Mouse (Mus musculus): ENCODE data around the gene Nosip.
"Not testable (repeated sequence)": the region's sequence is repeated elsewhere in the genome, so short reads cannot be mapped to it uniquely, and the experiment has no call there.

Nosip gene

GRCm38 (mm10) chr7:45062239-45062835 lies at the start of gene Nosip, which contains the start of gene Prrg2:
Gene Nosip, plus strand, starts transcription at chr7:45062429.
Gene Prrg2, minus strand, starts transcription at chr7:45062677.
- DNase-seq (ENCODE audit: low spot score), result peak; percentile 99

GRCm38 (mm10) chr7:45012824-45013223 lies 49.4 kb upstream of the Nosip start:
- no peak for DNase-seq (ENCODE audit: low spot score)

GRCm38 (mm10) chr7:45013366-45014095 lies 48.7 kb upstream of the Nosip start:
- no peak for DNase-seq (ENCODE audit: low spot score)

GRCm38 (mm10) chr7:45014096-45014451 lies 48.2 kb upstream of the Nosip start:
- no peak for DNase-seq (ENCODE audit: low spot score)

DNA sequence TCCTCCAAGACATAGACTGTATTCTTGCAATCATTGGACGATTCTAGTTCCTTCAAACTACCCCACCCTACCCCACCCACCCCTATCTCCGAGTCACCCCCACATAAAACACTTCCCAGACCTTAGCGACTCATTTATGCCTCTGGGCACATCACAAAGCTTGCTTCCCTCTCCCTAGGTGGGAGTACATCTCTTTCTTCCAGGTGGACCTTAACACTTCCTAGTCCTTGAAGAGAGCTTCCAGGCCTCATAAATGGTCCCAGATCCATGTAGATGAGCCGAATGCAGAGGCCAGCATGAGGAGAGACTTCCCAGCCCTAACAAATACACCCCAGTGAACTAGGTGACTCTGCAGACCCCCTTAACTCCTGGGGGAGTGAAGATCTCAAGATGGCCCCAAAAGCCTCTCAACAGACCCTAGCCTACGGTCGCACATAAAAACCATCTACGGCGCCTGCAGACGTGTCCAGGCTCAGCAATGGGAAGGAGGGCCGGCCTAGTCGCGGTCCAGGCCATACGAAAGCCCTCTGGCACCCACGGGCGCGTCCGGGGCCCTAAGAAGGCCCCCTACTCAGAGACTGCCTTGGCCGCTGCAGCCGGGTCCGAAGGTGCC lies 46.8 kb upstream of the Nosip start:
- no peak for DNase-seq (ENCODE audit: low spot score)

DNA sequence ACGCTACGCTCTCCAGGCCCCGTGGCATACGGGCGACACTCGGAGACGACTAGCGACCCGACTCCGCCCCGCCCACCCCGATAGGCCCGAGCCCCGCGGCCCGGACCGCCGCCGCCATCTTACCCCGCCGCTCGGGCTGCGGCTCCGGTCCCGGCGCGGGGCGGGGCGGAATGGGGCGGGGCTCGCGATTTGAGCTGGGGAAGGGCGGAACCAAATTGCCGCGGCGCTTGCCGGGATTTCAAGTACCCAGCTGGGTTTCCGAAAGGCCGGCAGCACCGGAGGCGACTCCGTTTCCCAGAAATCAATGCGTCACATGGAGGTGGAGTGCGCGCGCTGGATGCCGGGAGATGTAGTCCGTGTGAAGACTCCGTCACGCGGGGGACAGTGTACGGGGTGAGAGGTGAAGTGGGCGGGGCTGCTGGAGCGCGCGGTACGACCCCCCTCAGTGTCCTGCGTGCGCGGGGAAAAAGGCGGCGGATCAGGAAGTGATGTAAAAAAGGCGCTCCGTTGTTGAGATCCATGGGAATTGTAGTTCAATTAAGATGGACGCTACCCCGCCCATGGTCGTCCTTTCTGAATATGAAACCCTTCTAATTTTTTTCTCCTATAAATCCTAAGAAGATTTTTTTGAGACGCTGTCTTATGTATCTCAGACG lies 46.1 kb upstream of the Nosip start, which contains the start of gene Scaf1:
TSS of gene Scaf1 (minus strand) at position 407 of the 656 bp plus-strand sequence.
- peak; percentile 100 for DNase-seq (ENCODE audit: low spot score)

DNA sequence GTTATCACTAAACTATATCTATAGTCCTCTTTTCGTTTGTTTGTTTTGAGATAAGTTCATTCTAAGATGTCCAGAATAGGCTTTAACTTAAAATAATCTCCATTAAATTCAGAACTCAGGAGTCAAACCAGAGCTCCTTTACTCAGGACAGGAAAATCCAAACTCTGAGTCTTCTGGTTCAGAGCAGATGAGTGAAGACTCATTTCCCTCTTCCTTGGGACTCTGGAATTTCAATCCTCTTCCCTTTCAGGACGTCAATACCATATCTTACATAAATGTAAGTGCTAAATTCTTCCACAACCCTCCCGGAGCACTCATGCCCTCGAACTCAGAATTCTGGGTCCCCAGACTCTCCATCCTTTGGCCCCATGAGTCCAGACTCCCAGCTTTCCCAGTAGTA lies 45.5 kb upstream of the Nosip start:
- DNase-seq (ENCODE audit: low spot score), result no peak

DNA sequence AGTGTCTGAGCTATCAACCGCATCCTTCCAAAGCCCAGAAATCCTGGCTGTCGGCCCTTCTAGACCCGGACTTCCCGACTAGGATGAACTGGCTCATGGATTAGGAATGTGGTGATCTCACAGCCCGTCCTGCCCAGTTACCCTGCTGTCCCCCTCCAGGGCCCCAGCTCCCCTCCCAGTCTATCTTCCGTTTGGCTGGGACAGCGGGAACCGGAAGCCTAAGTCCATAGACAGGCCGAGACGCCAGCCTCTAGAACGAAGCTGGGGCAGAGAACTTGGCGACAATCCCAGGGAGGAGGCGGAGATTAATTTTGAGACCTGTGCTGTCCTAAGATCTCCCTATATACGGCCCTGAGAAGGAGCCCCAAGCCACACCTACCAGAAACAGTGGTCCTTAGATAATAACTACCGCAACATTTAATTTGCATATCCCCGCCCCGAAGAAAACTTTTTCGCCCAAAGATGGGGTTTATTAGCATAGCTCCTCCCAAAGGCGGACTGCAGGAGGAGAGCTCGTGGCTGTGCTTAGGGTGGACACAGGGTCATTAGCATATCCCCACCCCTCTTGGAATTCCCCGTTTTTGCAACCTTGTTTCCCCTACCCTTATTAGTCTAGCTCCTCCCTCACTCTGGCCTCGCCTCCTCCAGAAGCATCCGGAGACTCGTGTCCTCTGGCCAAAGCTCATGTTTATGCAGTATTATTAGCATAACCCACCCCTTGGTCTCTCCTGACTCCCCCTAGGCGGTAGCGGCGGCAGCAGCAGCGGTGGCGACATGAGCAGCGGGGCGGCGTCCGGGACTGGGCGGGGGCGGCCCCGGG lies 44.8 kb upstream of the Nosip start, which contains the start of gene Rras:
TSS of gene Rras (plus strand) at position 720 of the 820 bp plus-strand sequence.
- peak; percentile 97 for DNase-seq (ENCODE audit: low spot score)

DNA sequence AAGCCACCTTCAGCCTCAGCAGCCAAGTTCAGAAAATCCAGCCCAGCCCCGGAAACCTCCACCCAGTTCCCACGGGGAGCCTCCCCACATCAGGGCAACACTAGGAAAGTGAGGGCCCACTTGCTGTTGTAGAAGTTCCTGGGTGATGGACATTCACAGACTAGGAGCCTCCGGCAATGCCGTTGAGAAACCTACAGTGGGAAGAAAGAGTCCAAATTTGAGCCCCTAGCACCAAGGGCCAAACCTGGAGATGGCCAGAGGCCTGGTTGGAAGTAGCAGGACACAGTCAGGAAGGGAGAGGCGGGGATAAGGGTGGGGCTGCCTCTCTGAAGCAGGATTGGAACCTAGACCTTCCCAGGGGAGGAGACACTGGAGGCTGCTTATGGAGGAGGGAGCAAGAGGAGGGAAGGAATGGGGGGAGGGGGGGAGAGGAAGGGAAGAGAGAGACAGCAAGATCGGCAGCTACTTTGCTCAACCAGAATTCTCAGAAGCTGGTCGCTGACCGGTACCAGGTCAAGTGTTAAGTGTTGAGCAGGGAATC lies 43.1 kb upstream of the Nosip start:
- DNase-seq (ENCODE audit: low spot score), result peak; percentile 58

DNA sequence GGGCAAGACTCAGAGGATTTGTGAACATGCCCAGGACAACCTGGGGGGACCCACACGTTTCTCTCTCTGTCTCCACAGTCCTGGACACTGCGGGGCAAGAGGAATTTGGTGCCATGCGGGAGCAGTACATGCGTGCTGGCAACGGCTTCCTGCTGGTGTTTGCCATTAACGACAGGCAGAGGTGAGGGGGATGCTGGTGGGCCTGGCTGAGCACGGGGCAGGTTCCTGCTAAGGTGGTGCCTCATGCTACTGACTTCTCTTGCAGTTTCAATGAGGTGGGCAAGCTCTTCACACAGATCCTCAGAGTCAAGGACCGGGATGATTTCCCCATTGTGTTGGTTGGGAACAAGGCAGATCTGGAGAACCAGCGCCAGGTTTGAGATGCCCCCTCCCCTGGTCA lies 42.0 kb upstream of the Nosip start:
- no peak for DNase-seq (ENCODE audit: low spot score)

GRCm38 (mm10) chr7:45023711-45024110 lies 38.5 kb upstream of the Nosip start:
- not testable (repeated sequence) for DNase-seq (ENCODE audit: low spot score)

- no peak for DNase-seq (ENCODE audit: low spot score)
These were observed 37.7 kb upstream of the Nosip start for GRCm38 (mm10) chr7:45024281-45025248.

GRCm38 (mm10) chr7:45025601-45026220 lies 36.5 kb upstream of the Nosip start:
- no peak for DNase-seq (ENCODE audit: low spot score)

DNA sequence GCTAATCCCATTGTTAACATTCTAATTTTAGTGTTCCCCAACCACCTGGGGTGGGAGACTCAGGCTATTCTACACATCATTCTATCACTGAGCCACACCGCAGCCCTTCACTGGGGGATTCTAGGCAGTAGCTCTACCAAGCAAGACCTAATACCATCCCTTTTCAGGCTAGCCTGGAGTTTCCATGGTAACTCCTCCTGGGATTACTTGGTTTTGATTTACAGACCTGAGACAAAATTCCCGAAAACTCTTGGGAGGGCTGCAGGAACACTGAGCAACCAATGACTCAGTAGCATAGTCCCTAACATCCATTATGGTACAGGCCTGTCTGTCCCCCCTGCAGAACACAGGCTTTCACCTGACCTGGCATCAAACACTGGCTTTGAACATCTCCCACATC lies 36.0 kb upstream of the Nosip start:
- no peak for DNase-seq (ENCODE audit: low spot score)

- no peak for DNase-seq (ENCODE audit: low spot score)
These were observed 34.5 kb upstream of the Nosip start for GRCm38 (mm10) chr7:45027761-45028160.

- DNase-seq (ENCODE audit: low spot score), result no peak
These were observed 33.9 kb upstream of the Nosip start for GRCm38 (mm10) chr7:45028351-45028750.

GRCm38 (mm10) chr7:45029995-45030394 lies 32.2 kb upstream of the Nosip start:
- DNase-seq (ENCODE audit: low spot score), result no peak

GRCm38 (mm10) chr7:45030857-45031256 lies 31.4 kb upstream of the Nosip start:
- DNase-seq (ENCODE audit: low spot score), result no peak

- no peak for DNase-seq (ENCODE audit: low spot score)
These were observed 28.4 kb upstream of the Nosip start for GRCm38 (mm10) chr7:45033722-45034359.
